Mouse (Mus musculus): ENCODE data around the gene Jam2. TPM values are rescaled to one million over a fixed set of nuclear protein-coding genes. Genes with fewer than 3 reads are reported as not detected.

Jam2 gene
- 12.8 and 12.9 TPM in 2 replicates for polyA plus RNA-seq (2015; fragmentation: Nextera tagmentation; extraction: Ambion mirVana)

DNA sequence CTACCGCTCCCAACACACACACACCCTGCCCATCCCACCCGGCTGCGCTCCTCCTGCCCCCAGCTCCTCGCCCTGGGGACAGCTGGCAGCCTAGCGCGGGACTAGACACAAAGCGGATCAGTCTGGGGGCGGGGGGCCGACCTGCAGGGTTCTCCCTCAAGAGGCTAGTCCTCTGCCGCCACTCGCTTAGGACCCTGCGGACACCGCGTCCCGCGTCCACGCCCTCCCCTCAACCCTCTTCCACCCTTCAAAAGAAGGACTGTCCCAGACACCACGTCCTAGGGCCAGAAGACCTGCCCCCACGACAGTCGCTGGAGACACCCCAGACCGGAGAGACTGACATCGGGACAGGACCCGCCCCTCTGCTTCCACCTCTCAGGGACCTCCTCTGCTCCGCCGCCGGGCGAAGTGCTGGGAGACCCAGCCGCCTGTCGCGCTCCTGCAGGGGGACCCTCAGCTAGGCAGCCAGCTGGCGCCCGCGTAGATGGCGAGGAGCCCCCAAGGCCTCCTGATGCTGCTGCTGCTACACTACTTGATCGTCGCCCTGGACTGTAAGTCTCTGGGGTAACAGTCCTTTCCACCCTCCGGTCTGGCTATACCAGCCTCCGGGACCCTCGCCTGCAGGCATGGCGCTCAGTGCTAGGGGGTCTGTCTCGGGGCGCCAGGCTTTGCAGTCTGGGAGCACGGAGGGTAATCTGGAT lies at the start of gene Jam2:
Jam2 (plus strand) TSS at position 121 of the 701 bp plus-strand sequence.
- H3K9me3 ChIP-seq, result no peaks in the 10 kb centered on the region
- H3K4me2 ChIP-seq, result peak within 1 kb of the TSS; percentile 99
- H3K4me1 ChIP-seq, result peaks cover 11% of the 10 kb centered on the region; the same call in 1 of the 2 replicates
- H3K27me3 ChIP-seq, result peaks cover 16% of the 10 kb centered on the region; the same call in 1 of the 2 replicates
- peak within 1 kb of the TSS; percentile 47; the same call in 1 of the 2 replicates for H3K27ac ChIP-seq
- under 1% methylated on average over 39 of the region's 43 CpGs for WGBS
- ATAC-seq (ENCODE audit: borderline replicate concordance, extremely low read depth, low FRiP score, low TSS enrichment), result peak; percentile 82
- peak within 1 kb of the TSS; percentile 57 for H3K9ac ChIP-seq
- H3K4me3 ChIP-seq, result peak within 1 kb of the TSS; percentile 60
- H3K36me3 ChIP-seq, result no peaks in the 10 kb centered on the region

DNA sequence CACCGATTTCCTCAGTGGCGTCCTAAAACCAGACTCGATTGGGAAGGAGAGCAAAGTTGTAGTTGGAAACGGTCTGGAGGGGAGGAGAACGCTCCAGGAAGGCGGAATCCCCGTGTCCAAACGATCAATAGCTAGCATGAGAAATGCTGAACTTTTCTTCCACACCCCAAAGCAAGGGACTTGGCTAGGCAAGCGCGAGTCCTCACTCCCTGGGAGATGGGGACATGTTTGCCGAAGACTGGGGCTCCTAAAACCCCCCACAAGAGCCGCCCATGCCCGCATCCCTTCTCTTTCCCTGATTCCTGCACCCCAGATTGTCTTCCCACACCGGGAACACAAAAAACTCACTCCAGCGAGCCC lies 39.1 kb upstream of the Jam2 start:
- Histone ChIP-seq H3K27me3 (no peaks in the 10 kb centered on the region), H3K36me3 (peaks cover 20% of the 10 kb centered on the region), H3K4me2 (peak overlapping the region; percentile 68), H3K9ac (peak overlapping the region; percentile 71), H3K4me3 (peak overlapping the region; percentile 77), H3K27ac (no peak overlapping the region), H3K4me1 (peaks cover 6% of the 10 kb centered on the region), H3K9me3 (no peaks in the 10 kb centered on the region)
- WGBS, result under 1% methylated on average over 15 of the region's 15 CpGs
- peak; percentile 25; the same call in 1 of the 2 replicates for ATAC-seq (ENCODE audit: borderline replicate concordance, extremely low read depth, low FRiP score, low TSS enrichment)

DNA sequence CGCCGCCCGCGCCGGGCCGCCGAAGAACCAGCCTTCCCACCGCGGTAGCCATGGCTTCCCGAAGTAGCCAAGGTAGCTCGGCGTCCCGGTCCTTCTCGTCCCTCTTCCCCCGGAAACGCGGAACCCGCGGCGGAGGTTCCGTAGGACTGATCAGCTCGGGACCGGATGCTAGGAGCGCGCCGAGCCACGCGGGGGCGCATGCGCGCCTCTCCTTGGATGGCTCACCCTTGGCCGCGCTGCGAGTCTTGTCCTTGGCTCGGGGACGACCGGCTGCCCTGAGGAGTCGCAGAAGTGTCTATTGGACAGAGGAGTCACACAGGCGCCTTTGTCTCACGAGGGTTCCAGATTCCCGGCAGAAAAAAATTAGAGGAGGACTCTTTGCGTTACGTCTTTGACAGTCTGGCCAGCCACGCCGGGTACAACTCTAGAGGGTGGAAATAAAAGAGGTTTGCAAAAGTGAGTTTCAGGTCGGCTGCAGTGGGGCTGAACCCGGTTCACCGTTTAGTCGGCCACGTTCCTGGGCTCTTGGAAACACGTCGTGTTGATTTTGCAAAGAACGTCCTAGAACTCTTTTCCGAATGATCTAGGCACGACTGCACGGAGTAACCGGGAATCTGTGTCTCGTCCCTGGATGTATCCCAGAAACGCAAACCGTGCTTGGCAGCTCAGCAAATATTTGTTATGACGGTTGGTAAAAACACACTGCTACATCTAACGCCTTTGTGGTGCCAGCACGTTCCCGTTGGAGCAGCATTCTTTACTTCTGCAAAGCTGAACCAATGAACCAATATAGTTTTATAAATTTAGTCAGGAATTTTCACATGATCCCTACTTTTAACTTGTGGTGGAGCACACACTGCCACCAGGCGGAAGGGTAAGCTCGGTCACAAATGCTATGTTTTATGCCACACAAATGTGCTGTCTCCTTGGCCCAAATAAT lies 38.5 kb upstream of the Jam2 start, which contains the start of gene Mrpl39:
Mrpl39 (minus strand) TSS at position 577 of the 940 bp plus-strand sequence.
- peak within 1 kb of the TSS; percentile 71 for H3K9ac ChIP-seq
- WGBS, result under 1% methylated on average over 66 of the region's 66 CpGs

DNA sequence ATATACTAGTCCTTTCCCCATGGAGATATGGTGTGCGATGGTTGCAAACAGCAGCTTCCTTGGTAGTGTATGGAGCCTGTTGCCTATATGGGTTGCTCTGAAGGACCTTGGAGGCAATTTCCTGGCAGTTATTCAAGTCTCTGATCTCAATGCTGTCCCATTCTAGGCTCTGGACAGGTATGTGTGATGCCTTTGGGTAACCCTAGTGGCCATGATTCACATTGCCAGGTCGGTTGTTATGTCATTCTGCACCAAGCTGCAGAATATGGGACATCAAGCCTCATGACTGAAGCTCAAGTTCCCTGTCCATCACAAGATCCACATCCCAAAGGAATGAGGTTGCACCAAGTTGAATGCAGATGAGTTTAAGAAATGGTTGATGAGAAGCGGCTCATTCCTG lies 36.6 kb upstream of the Jam2 start:
- no peaks in the 10 kb centered on the region for H3K9me3 ChIP-seq
- no peak overlapping the region for H3K9ac ChIP-seq
- no peak overlapping the region for H3K4me3 ChIP-seq
- no peaks in the 10 kb centered on the region for H3K27me3 ChIP-seq
- H3K4me2 ChIP-seq, result no peak overlapping the region
- H3K36me3 ChIP-seq, result 0 out of 2 replicates have a peak, but pooled peaks cover under 1% of the 10 kb centered on the region
- WGBS, result 75% methylated on average over 3 of the region's 3 CpGs
- H3K4me1 ChIP-seq, result peaks cover 6% of the 10 kb centered on the region
- no peak overlapping the region for H3K27ac ChIP-seq
- ATAC-seq (ENCODE audit: borderline replicate concordance, extremely low read depth, low FRiP score, low TSS enrichment), result no peak

More for the DNA sequence above, 38.5 kb upstream of the Jam2 start, which contains the start of gene Mrpl39:
- peaks cover 6% of the 10 kb centered on the region for H3K4me1 ChIP-seq
- ATAC-seq (ENCODE audit: borderline replicate concordance, extremely low read depth, low FRiP score, low TSS enrichment), result peak; percentile 99
- H3K36me3 ChIP-seq, result peaks cover 14% of the 10 kb centered on the region
- peak within 1 kb of the TSS; percentile 77 for H3K4me3 ChIP-seq
- H3K9me3 ChIP-seq, result no peaks in the 10 kb centered on the region
- peak within 1 kb of the TSS; percentile 76 for H3K27ac ChIP-seq
- no peaks in the 10 kb centered on the region for H3K27me3 ChIP-seq
- peak within 1 kb of the TSS; percentile 68 for H3K4me2 ChIP-seq

DNA sequence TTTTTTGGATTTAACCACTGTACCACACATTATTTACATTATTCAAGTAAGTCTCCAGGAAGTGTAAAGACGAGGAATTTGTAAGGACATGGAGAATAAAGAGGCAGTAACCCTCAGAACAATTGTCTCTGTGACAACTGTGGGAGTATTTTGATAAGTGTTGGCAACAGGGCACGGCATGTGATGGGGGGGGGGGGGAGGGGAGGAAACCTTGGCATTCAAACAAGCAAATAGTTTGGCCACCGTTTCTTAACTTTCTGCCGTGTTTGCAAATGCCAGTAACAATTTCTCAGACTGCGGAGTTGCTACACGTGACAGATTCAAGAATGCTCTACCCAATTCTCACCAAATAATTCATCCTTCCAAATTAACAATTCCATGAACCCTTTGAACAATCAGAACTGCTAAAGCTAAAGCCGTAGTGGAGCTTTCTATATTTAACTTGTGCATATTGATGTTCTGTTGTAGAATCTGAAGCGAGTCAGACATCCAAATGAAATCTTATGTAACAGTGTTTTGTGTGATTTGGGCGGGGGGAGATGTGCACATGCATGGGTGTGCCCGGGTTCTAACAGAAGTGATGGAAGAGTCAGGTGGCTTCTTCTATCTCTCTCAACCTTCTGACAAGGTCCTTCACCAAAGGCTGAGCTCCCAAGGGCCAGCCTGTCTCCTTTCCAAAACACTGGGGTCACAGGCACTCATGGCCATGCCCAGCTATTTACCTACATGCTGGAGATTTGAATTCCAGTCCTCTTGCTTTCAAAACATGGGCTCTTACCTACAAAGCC lies 29.0 kb upstream of the Jam2 start:
- H3K4me2 ChIP-seq, result no peak overlapping the region
- H3K36me3 ChIP-seq, result no peaks in the 10 kb centered on the region
- no peaks in the 10 kb centered on the region for H3K9me3 ChIP-seq
- 47% methylated on average over 10 of the region's 10 CpGs for WGBS
- no peak overlapping the region for H3K27ac ChIP-seq
- H3K27me3 ChIP-seq, result no peaks in the 10 kb centered on the region
- no peak for ATAC-seq (ENCODE audit: borderline replicate concordance, extremely low read depth, low FRiP score, low TSS enrichment)
- H3K4me3 ChIP-seq, result no peak overlapping the region
- no peak overlapping the region for H3K9ac ChIP-seq
- H3K4me1 ChIP-seq, result no peaks in the 10 kb centered on the region

DNA sequence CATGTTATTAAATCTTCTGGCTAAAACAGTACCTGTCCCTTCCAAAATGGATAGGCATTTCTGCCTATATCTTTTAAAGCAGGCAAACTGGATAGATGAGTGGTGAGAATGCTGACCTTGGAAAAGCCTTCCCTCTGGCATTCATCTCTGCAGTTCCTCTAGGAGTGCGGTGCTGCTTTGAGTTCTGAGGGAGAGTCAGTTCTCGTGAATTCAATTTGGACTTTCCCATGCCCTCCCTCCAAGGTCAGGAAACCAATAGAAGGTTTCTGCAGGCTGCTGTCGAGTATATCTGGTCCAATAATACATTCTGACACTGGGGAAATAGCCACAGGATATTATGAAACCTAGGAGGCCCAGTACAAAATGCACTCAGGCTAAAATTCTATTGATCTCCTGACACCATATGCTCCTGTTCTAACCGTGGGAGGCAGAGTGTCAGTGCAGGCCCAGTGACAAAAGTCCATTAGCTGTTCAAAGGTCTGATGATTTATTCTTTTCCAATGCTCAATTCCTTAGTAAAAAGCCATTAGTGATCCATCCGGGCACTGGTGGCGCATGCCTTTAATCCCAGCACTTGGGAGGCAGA lies 28.1 kb upstream of the Jam2 start:
- Histone ChIP-seq H3K36me3 (no peaks in the 10 kb centered on the region), H3K4me3 (no peak overlapping the region), H3K9ac (no peak overlapping the region), H3K9me3 (no peaks in the 10 kb centered on the region), H3K27ac (no peak overlapping the region), H3K4me2 (no peak overlapping the region), H3K4me1 (no peaks in the 10 kb centered on the region), H3K27me3 (no peaks in the 10 kb centered on the region)
- no peak for ATAC-seq (ENCODE audit: borderline replicate concordance, extremely low read depth, low FRiP score, low TSS enrichment)
- 74% methylated on average over 6 of the region's 6 CpGs for WGBS

DNA sequence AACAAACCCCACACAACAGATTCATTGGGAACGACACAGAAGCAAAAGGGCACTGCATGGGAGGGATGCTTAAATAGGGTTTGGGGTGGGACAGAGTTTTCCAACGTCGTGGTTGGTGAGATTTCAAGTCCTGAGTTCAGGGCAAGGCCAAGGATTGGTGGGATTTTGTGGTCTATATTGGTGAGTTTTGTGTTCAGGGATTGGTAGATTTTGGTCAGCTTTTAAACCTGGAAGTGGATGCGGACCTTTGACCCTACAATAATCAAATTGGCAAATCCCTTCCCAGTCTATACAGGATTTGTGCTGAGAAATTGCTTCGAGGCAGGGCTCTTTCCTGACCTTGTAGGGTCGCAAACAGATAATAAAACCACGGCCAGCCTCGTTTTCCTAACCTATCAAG lies 6.0 kb upstream of the Jam2 start:
- WGBS, result 81% methylated on average over 8 of the region's 8 CpGs
- no peaks in the 10 kb centered on the region for H3K4me1 ChIP-seq
- no peak overlapping the region for H3K4me2 ChIP-seq
- H3K9me3 ChIP-seq, result no peaks in the 10 kb centered on the region
- no peak overlapping the region for H3K27ac ChIP-seq
- H3K9ac ChIP-seq, result no peak overlapping the region
- H3K4me3 ChIP-seq, result no peak overlapping the region
- H3K27me3 ChIP-seq, result no peaks in the 10 kb centered on the region
- no peaks in the 10 kb centered on the region for H3K36me3 ChIP-seq
- ATAC-seq (ENCODE audit: borderline replicate concordance, extremely low read depth, low FRiP score, low TSS enrichment), result no peak

DNA sequence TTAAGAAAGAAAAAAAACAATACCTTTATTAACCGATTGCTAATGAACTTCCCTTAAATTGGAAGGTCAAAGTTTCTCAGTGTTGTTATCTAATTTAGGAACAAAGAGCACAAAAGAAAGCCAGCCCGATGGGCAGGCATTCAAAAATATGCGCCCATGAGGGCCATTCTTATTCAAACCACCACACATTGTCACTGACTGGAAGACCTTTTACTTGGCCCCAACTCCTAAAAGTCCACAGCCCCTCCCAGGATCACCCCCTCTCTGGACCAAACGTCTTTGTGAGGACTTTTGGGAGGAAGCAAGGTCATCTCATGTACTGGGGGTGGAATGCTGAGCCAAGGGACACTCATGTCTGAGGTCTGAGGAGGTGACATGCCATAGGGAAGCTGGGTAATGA lies 4.7 kb upstream of the Jam2 start:
- Histone ChIP-seq H3K27ac (no peak overlapping the region), H3K4me3 (no peak overlapping the region), H3K4me2 (no peak overlapping the region), H3K4me1 (peaks cover 5% of the 10 kb centered on the region; the same call in 1 of the 2 replicates), H3K9me3 (no peaks in the 10 kb centered on the region), H3K36me3 (no peaks in the 10 kb centered on the region), H3K9ac (no peak overlapping the region), H3K27me3 (no peaks in the 10 kb centered on the region)
- ATAC-seq (ENCODE audit: borderline replicate concordance, extremely low read depth, low FRiP score, low TSS enrichment), result no peak
- WGBS, result 71% methylated on average over 4 of the region's 4 CpGs

DNA sequence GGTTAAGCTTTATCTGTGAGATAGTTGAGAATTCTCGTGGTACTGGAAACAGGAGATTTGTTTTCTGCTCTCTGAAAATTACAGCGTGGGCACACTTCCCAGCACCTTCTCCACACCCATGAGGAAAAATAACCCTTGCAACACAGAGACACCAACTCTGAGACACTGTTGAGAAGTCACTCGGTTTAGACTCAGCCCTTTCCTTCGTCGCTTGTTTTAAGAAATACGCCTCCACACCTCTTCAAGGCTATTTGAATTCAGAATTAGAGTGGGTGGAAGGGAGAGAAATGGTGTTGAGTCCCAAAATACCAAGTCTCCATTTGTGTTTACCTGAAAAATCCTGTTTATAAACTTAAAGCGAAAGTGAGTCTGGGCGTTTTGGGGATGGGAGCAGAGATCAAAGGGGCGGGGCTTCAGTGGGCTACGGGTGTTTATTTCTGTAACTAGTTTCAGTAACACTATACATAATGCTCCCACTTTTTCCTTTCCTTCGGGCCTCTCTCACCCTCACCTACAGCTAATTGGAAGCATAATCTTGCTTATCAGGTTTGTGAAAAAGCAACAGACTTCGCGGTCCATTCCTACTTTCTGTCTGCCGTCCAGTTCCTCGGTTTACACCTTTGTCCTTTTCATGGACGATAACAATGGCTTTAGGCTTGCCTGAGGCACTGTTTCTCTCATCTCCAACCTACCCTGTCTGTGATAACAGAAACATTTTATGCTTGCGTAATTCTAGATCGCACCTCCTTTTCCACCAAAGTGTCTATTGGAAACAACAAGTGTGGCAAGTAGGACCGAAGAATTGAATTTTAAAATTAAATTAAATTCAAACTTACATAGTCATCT lies 4.1 kb upstream of the Jam2 start:
- H3K36me3 ChIP-seq, result no peaks in the 10 kb centered on the region
- H3K27me3 ChIP-seq, result no peaks in the 10 kb centered on the region
- no peak for ATAC-seq (ENCODE audit: borderline replicate concordance, extremely low read depth, low FRiP score, low TSS enrichment)
- H3K4me1 ChIP-seq, result peaks cover 6% of the 10 kb centered on the region; the same call in 1 of the 2 replicates
- H3K4me3 ChIP-seq, result no peak overlapping the region
- no peak overlapping the region for H3K27ac ChIP-seq
- no peak overlapping the region for H3K4me2 ChIP-seq
- H3K9me3 ChIP-seq, result no peaks in the 10 kb centered on the region
- WGBS, result 79% methylated on average over 19 of the region's 19 CpGs
- no peak overlapping the region for H3K9ac ChIP-seq

DNA sequence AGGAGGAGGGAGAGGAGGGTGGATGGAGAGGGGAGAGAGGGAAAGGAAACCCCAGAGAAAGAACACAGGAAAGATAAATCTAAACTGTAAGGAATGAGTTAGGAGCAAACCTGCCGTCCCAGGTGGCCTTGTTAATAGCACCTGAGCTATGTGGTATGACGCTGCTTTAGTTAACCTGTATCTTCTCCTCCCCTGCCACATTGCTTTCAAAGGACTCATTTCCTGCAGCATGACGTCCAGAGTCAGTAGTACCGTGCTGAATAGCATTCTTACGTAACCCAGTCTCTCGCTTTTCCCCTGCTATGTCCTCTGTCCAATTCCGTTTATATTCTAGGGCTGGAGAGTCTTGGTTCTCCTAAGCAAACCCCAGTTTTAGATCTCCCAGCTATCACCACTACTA lies 3.0 kb upstream of the Jam2 start:
- H3K4me3 ChIP-seq, result no peak overlapping the region
- H3K4me2 ChIP-seq, result no peak overlapping the region
- peaks cover 11% of the 10 kb centered on the region; the same call in 1 of the 2 replicates for H3K4me1 ChIP-seq
- no peaks in the 10 kb centered on the region for H3K36me3 ChIP-seq
- H3K9ac ChIP-seq, result no peak overlapping the region
- no peak for ATAC-seq (ENCODE audit: borderline replicate concordance, extremely low read depth, low FRiP score, low TSS enrichment)
- 72% methylated on average over 7 of the region's 7 CpGs for WGBS
- no peak overlapping the region for H3K27ac ChIP-seq
- 0 out of 2 replicates have a peak, but pooled peaks cover 7% of the 10 kb centered on the region for H3K27me3 ChIP-seq
- H3K9me3 ChIP-seq, result no peaks in the 10 kb centered on the region
